Mouse (Mus musculus): Measurements from ENCODE around the gene Zfpl1. TPM values are rescaled to one million over a fixed set of nuclear protein-coding genes. Genes with fewer than 3 reads are reported as not detected.
A peak's percentile ranks its signal among the peaks of the same experiment; 100 is the strongest.

Zfpl1 gene
- polyA plus RNA-seq, 2 experiments from 2014 or later: 36.7 to 51.4 TPM

DNA sequence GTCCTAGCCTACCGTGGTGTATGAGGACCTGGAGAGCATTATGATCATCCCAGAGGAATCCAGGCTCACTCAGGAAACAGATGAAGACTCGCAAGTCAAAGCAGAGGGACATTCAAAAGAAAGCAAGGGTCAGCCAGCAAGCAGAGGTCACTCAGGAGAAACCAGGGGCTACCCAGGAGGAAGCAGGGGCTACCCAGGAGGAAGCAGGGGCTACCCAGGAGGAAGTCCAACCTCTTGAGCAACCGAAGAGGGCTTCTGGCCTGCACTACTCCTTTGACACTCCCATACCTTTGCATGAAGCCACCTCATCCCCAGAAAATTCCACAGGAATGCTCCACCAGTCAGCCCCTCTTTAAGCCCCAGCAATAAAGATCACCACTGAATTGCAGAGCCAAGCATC lies 13.1 kb upstream of the Zfpl1 start:
- no peak for ATAC-seq

DNA sequence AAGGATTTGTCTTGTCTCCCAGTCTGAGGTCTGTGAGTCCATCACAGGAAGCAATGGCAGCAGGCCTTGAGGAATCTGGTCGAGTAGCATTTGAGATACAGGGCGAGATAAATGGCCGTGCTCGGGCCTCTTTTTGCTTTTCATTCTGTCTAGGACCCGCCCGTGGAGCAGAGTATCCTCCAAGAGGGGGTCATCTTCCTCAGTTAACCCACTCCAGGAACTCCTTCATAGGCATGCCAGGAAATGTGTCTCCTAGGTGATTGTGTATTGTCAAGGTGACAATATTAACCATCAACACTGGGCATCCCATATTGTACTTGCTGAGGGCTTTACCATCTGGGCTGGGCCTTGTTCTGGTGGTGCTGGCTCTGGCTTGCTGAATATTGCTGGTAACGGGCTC lies 9.4 kb upstream of the Zfpl1 start, which contains the start of gene AC131692.1:
TSS of gene AC131692.1 (plus strand) at position 301 of the 400 bp plus-strand sequence.
- ATAC-seq: no peak

- no peak for ATAC-seq
These were observed 4.1 kb upstream of the Zfpl1 start for GRCm38 (mm10) chr19:6088841-6089240.

GRCm38 (mm10) chr19:6085417-6085879 lies 692 bp upstream of the Zfpl1 start:
- peak; percentile 78 for ATAC-seq

- no peak for ATAC-seq
These were observed 2.6 kb downstream of the Zfpl1 start, which contains the start of gene Gm28374 for GRCm38 (mm10) chr19:6082156-6082555. Gene Gm28374 (minus strand): TSS chr19:6082256.

- ATAC-seq: no peak
These were observed 4.7 kb downstream of the Zfpl1 start, which contains the start of gene Tmem262 for GRCm38 (mm10) chr19:6079983-6080480. Gene Tmem262 (plus strand): TSS chr19:6080033.

- peak; percentile 99 for ATAC-seq
These were observed 8.0 kb downstream of the Zfpl1 start, which contains the start of gene Vps51 for GRCm38 (mm10) chr19:6076564-6077393. Gene Vps51 (minus strand): TSS chr19:6077231.

- no peak for ATAC-seq
These were observed 10.9 kb downstream of the Zfpl1 start for GRCm38 (mm10) chr19:6073889-6074288.

DNA sequence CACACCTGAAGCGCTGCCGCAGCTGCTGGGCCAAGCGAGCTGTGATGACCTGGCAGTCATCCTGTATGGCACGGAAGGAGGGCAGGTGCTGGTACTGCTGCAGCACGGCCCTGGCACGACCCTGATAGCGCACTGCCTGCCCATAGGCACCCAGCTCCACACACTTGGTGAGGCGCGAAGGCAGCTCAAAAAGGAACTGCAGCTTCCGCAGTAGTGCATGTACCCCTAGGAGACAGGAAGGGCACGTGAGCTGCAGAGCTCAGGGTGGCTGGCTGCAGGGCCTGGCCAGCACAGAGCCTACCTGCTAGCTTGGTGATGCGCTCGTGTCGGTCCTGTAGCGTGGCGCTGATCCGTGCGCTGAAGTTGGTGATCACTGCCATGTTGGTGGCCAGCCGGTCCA lies 13.5 kb downstream of the Zfpl1 start:
- no peak for ATAC-seq

GRCm38 (mm10) chr19:6070571-6071250 lies 14.0 kb downstream of the Zfpl1 start:
- no peak for ATAC-seq

GRCm38 (mm10) chr19:6069851-6070250 lies 14.9 kb downstream of the Zfpl1 start:
- ATAC-seq: no peak

- no peak for ATAC-seq
These were observed 15.8 kb downstream of the Zfpl1 start for GRCm38 (mm10) chr19:6068951-6069350.

DNA sequence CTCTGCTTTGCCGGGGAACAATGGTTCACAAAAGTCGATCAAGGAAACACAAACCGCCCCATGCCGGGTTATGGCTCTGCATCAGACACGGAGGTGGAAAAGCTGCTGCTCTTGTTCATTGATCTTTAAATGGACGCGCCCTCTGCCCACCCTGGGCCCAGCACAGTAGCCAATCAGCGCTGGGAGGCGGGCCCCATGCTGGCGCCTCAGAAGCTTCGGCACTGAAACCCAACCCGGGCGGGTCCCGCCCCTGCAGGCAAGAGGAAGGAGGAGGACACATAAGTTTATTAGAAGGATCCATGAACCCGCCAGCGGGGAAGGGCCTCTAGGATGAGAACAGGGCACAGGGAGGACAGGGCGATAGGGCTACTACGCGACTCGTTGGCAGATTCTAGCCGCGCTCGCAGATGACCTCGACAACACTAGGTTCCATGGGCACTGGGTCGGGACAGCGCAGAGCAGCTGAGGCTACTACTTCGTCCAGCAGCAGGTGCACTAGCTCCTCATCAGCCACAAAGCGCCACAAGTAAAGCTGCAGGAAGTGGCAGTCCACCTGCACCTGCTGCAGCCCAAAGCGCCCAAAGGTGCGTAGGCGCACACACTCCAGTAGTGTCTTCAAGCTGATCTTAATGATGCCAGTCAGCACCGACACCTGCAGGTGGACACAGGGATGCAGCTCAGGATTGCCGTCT lies 16.9 kb downstream of the Zfpl1 start, which contains the start of gene Tm7sf2:
TSS of gene Tm7sf2 (minus strand) at position 650 of the 692 bp plus-strand sequence.
- ATAC-seq: peak; percentile 91

DNA sequence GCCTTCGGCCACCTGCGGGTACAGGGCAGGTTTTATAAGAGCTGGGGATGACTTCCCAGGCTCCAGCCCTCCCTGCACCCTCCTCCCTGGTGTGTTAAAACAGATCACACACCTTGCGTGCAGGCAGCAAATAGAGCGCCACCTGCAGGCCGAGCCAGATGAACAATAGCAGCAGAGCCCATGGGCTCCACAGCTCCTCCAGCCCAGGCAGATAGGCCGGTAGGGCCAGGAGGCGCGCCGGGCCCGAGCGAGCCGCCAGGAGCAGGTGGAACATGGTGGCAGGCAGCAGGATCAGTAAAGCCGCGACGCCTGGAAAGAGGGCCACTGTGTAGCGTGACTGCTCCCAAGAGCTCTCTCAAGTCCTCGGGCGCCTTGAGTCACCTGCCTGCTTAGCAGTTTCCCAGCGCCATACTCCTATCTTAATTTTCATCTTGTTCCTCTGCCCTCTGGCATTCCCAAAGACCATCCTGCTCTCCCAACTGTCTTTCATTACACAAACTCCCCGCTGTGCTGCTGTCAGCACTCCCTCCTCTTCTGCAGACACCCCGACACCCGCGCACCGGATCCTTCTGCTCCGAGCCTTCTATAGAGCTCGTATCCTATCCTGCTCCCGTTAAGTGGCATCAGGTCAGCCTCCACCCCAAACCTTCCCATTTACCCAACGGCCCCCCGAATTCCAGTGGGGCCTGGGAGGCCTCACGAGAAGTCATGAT lies 17.6 kb downstream of the Zfpl1 start:
- peak; percentile 57 for ATAC-seq

GRCm38 (mm10) chr19:6066571-6066970 lies 18.2 kb downstream of the Zfpl1 start:
- no peak for ATAC-seq

DNA sequence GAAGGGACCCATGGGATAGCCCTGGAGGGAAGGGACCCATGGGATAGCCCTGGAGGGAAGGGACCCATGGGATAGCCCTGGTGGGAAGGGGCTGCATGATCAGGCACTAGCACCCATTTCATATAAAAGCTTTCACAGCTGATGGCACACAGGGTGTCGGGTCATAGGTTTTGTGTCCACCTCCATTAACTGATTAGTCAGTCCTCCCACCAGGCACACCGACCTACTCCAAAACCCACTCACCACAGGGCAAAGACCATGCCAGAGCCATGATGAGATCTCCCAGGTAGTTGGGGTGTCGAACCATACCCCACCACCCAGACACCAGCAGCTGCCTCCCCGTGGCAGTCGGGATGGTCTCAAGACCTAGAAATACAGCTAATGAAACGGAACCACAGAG lies 21.7 kb downstream of the Zfpl1 start:
- no peak for ATAC-seq

DNA sequence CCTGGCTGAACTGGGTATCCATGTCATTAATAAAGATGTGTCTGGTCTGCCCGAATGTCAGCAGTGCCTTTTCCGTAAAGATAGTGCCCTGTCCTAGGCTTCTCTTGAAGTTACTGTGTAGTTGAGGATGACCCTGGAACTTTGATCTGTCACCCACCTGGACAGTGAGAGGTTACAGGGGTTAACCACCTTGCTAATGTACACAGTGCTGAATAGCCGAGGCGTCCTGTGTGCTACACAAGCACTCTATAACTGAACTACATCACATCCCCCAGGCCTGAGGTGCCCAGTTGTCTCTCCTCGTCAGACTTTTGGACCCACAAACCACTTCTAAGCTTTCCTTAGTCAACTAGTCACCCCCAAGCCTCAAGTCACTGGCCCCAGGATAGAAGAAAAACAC lies 22.3 kb downstream of the Zfpl1 start:
- no peak for ATAC-seq

GRCm38 (mm10) chr19:6061641-6062302 lies 23.0 kb downstream of the Zfpl1 start:
- ATAC-seq: peak; percentile 27

- ATAC-seq: peak; percentile 82
These were observed 23.7 kb downstream of the Zfpl1 start, which contains the start of gene Znhit2 for GRCm38 (mm10) chr19:6061021-6061533. Gene Znhit2 (plus strand): TSS chr19:6061192.

DNA sequence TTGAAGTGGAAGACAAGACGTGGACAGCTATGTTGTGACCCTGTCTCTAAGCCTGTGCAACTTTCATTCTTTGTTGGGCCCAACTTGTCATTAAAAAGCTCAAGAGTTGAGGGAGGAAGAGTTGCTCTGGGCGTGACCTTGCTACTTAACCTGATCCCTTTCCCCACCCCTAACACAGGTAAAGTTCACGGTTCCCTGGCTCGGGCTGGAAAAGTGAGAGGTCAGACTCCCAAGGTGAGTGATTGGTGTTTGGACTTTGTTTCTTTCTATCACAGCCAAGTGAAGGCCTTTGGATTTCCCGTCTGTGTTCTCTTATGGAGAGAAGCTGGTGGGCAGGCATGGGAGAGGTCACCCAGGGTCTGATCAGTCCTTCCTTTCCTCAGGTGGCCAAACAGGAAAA lies 25.8 kb downstream of the Zfpl1 start:
- ATAC-seq: no peak

DNA sequence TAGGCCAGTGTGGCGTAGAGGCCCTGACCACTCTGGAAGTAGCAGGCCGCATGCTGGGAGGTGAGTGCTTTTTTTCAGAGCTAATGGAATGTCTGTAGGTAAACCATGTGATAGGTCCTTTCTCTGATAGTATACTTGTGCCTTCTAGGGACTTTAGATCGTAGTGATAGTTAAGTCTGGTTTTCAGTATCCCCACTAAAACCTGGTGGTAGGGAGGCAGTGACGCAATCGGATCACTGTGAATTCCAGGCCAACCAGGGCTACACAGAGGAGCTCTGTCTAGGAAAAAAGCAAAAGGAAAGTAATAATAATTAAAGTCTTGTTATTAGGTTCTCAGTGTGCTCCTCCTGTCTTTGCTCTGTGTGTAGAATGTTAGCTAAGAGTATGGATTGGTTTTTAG lies 26.2 kb downstream of the Zfpl1 start:
- no peak for ATAC-seq

Measured in CD4-positive, CD25-positive, alpha-beta regulatory T cell, adult 4 months (primary cell).